Mouse (Mus musculus): Measurements from ENCODE around the gene Mrps12. TPM values are rescaled to one million over a fixed set of nuclear protein-coding genes. Genes with fewer than 3 reads are reported as not detected.

The Mrps12 gene
- 144 and 152 TPM in 2 replicates for polyA plus RNA-seq (2015; fragmentation: Nextera tagmentation; extraction: Ambion mirVana)

- under 1% methylated on average over 39 of the region's 39 CpGs for WGBS
- ATAC-seq (replicated peaks; ENCODE audit: low FRiP score): peak; percentile 99
- H3K36me3 ChIP-seq: peaks cover 60% of the 10 kb centered on the region
Measured at GRCm38 (mm10) chr7:28741709-28742438, at the start of gene Mrps12, which contains the start of gene Sars2. TSS of gene Mrps12 (minus strand) at chr7:28741820. TSS of gene Sars2 (plus strand) at chr7:28741992.

DNA sequence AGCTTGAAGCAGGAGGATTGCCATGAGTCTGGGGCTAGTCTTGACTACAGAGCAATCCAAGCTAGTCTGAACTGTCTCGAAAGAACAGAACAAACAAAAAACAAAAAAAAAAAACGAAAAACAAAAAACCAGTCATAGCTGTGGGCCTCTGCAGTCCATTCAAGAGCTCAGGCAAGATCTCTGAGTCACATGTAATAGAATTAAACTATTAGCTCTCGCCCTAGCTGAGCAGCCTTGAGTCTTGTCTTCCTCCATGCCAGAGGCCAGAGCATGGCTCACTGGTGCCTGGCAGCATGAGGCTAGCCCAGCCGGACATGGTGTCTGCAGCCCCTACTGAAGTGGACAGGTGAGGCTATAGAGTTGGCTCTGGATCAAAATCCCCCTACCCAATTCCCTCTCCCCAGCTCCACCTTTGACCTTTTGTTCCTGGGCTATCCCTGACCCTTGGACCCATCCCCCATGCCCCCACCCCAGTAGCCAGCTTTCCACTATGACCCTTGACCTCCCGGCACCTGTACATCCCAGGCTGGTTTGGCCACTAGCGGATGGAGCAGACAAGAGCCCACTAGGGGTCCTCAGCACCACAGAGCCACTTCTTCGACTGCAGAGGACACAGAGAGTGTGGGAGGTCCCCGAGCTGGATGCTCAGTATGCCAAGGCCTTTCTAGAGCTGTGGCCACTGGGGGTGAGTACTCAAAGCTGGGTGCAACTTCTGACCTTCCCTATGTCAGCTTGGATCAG is 48.6 kb upstream of the Mrps12 start:
- peak; percentile 26; the same call in 1 of the 2 replicates for ATAC-seq (replicated peaks; ENCODE audit: low FRiP score)
- Histone ChIP-seq H3K27ac (0 out of 2 replicates have a peak overlapping the region, but pooled peaks have one; percentile 29), H3K9me3 (replicated peaks) (no peaks in the 10 kb centered on the region), H3K9ac (no peak overlapping the region), H3K4me3 (replicated peaks) (no peak overlapping the region), H3K4me2 (no peak overlapping the region), H3K27me3 (no peaks in the 10 kb centered on the region), H3K36me3 (peaks cover 19% of the 10 kb centered on the region), H3K4me1 (peaks cover 26% of the 10 kb centered on the region)
- WGBS: 53% methylated on average over 8 of the region's 8 CpGs

More at GRCm38 (mm10) chr7:28741709-28742438, at the start of gene Mrps12, which contains the start of gene Sars2:
- Histone ChIP-seq H3K27me3 (no peaks in the 10 kb centered on the region), H3K9me3 (replicated peaks) (no peaks in the 10 kb centered on the region), H3K4me3 (replicated peaks) (peak within 1 kb of the TSS; percentile 88), H3K9ac (peak within 1 kb of the TSS; percentile 88), H3K4me1 (peaks cover 14% of the 10 kb centered on the region), H3K4me2 (peak within 1 kb of the TSS; percentile 85), H3K27ac (peak within 1 kb of the TSS; percentile 95)

- peaks cover 27% of the 10 kb centered on the region for H3K36me3 ChIP-seq
Measured at GRCm38 (mm10) chr7:28789235-28789634, 47.6 kb upstream of the Mrps12 start.

GRCm38 (mm10) chr7:28788307-28789195 is 46.9 kb upstream of the Mrps12 start, which contains the start of gene Rinl:
TSS of gene Rinl (plus strand) at chr7:28788969.
- H3K27ac ChIP-seq: peak within 1 kb of the TSS; percentile 29; the same call in 1 of the 2 replicates
- no peak for ATAC-seq (replicated peaks; ENCODE audit: low FRiP score)
- H3K4me2 ChIP-seq: no peak within 1 kb of the TSS
- H3K36me3 ChIP-seq: peaks cover 34% of the 10 kb centered on the region
- H3K9me3 ChIP-seq (replicated peaks): no peaks in the 10 kb centered on the region
- H3K27me3 ChIP-seq: no peaks in the 10 kb centered on the region
- H3K4me1 ChIP-seq: peaks cover 26% of the 10 kb centered on the region
- no peak within 1 kb of the TSS for H3K4me3 ChIP-seq (replicated peaks)
- WGBS: 55% methylated on average over 5 of the region's 5 CpGs
- H3K9ac ChIP-seq: no peak within 1 kb of the TSS

More at GRCm38 (mm10) chr7:28789235-28789634, 47.6 kb upstream of the Mrps12 start:
- peaks cover 26% of the 10 kb centered on the region for H3K4me1 ChIP-seq
- no peaks in the 10 kb centered on the region for H3K9me3 ChIP-seq (replicated peaks)
- ATAC-seq (replicated peaks; ENCODE audit: low FRiP score): no peak
- H3K4me2 ChIP-seq: no peak overlapping the region
- no peaks in the 10 kb centered on the region for H3K27me3 ChIP-seq
- H3K27ac ChIP-seq: peak overlapping the region; percentile 29; the same call in 1 of the 2 replicates
- H3K9ac ChIP-seq: no peak overlapping the region
- H3K4me3 ChIP-seq (replicated peaks): no peak overlapping the region
- WGBS: 52% methylated on average over 3 of the region's 3 CpGs

DNA sequence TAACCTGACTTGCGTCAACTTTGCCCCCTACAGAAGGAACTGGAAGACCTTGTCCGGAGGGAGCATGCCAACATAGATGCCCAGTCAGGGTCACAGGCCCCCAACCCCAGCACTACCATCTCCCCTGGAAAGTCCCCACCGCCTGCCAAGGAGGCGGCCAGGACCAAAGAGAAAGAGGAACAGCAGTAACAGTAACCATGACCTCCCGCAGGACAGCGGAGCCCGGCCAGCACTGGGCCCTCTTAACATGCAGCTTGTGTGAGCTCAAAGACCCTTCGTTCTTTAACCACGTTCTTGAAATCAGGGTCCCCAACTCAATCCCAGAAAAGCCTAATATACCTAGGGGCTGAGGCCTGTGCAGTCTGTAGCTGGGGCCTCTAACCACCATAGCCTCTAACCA is 46.3 kb upstream of the Mrps12 start:
- no peak for ATAC-seq (replicated peaks; ENCODE audit: low FRiP score)
- H3K9ac ChIP-seq: no peak overlapping the region
- WGBS: 96% methylated on average over 9 of the region's 9 CpGs

DNA sequence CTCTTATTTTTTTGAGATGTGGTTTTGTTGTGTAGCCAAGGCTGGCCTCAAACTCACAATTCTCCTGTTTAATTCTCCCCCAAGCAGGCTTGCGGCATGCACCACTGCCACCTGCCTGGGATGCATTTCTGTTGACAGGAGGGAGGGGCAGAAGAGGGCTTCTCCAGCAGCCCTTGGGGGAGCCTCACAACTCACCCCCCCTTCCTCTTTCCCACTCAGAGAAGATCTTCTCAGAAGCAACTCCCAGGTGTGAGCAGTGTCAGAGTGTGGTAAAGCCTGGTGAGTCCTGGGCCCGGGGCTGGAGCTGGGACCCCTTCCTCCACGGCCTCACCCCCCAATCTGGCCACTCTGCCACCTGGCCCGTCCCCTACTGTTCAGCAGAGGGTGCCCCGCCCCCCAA is 43.5 kb upstream of the Mrps12 start:
- H3K27me3 ChIP-seq: no peaks in the 10 kb centered on the region
- WGBS: 81% methylated on average over 5 of the region's 5 CpGs
- no peak overlapping the region for H3K4me3 ChIP-seq (replicated peaks)
- no peaks in the 10 kb centered on the region for H3K9me3 ChIP-seq (replicated peaks)
- ATAC-seq (replicated peaks; ENCODE audit: low FRiP score): no peak
- H3K36me3 ChIP-seq: peaks cover 43% of the 10 kb centered on the region
- H3K4me2 ChIP-seq: no peak overlapping the region
- no peak overlapping the region for H3K9ac ChIP-seq
- no peak overlapping the region for H3K27ac ChIP-seq
- H3K4me1 ChIP-seq: peaks cover 27% of the 10 kb centered on the region

More for the DNA sequence above, 46.3 kb upstream of the Mrps12 start:
- H3K4me2 ChIP-seq: no peak overlapping the region
- H3K4me1 ChIP-seq: peaks cover 26% of the 10 kb centered on the region
- H3K4me3 ChIP-seq (replicated peaks): no peak overlapping the region
- H3K36me3 ChIP-seq: peaks cover 40% of the 10 kb centered on the region
- H3K27me3 ChIP-seq: no peaks in the 10 kb centered on the region
- H3K27ac ChIP-seq: no peak overlapping the region
- no peaks in the 10 kb centered on the region for H3K9me3 ChIP-seq (replicated peaks)

DNA sequence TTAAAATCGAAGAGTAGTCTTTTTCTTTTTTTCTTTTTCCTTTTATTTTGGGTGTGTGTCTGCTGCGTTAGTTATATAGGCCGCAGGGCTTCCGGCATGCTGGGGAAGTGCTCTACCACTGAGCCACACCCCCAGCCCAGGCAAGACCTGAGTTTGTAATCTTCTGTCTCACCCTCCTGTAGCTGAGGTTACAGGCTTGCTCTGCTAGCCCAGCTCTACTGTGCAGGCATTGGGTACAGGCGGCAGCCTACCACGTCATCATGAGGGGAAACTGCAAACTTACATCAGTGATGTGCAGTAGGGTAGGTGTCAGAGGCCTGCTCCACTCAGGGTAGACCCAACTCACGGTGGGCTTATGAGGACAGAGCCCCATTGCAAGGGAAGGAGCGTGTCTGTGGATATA is 39.6 kb upstream of the Mrps12 start:
- Histone ChIP-seq H3K4me2 (no peak overlapping the region), H3K9me3 (replicated peaks) (no peaks in the 10 kb centered on the region), H3K9ac (no peak overlapping the region), H3K4me1 (peaks cover 9% of the 10 kb centered on the region), H3K27ac (0 out of 2 replicates have a peak overlapping the region, but pooled peaks have one; percentile 62), H3K27me3 (no peaks in the 10 kb centered on the region), H3K36me3 (peaks cover 36% of the 10 kb centered on the region), H3K4me3 (replicated peaks) (no peak overlapping the region)
- ATAC-seq (replicated peaks; ENCODE audit: low FRiP score): no peak
- 95% methylated on average over 8 of the region's 8 CpGs for WGBS

- no peaks in the 10 kb centered on the region for H3K27me3 ChIP-seq
- no peak overlapping the region for H3K4me2 ChIP-seq
- ATAC-seq (replicated peaks; ENCODE audit: low FRiP score): no peak
- H3K9ac ChIP-seq: no peak overlapping the region
- peak overlapping the region; percentile 62; the same call in 1 of the 2 replicates for H3K27ac ChIP-seq
- peaks cover 10% of the 10 kb centered on the region for H3K4me1 ChIP-seq
- peaks cover 32% of the 10 kb centered on the region; the same call in 1 of the 2 replicates for H3K36me3 ChIP-seq
- H3K4me3 ChIP-seq (replicated peaks): no peak overlapping the region
- WGBS: 76% methylated on average over 7 of the region's 7 CpGs
- no peaks in the 10 kb centered on the region for H3K9me3 ChIP-seq (replicated peaks)
Measured at GRCm38 (mm10) chr7:28780857-28781256, 39.2 kb upstream of the Mrps12 start.

DNA sequence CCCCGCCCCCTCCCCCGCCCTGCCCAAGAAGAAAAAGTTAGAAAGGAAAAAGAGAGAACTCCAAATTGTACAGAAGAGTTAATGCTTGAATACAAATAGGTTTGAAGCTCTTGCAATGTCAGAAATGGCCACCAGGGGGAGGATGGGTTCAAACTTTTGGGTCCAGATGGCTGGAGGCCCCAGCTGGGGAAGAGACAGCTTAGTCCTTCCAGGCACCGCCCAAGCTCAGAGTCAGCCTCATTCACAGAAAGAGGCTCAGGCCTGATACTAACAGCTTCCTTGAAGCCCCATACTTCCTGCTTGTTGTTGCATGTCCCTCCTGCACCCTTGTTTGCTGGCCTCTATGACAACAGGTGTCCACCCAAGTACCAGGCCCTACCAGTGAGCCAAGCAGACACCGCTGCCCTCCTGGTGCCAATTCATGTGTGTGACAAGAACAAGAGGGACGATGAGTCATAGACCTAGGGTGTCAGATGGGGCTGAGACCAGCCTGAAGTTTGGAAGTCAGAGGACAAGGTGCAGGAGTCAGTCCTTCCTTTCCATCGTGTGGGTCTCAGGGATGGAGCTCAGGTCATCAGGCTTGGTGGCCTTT is 38.5 kb upstream of the Mrps12 start:
- H3K36me3 ChIP-seq: peaks cover 27% of the 10 kb centered on the region; the same call in 1 of the 2 replicates
- H3K9me3 ChIP-seq (replicated peaks): no peaks in the 10 kb centered on the region
- H3K9ac ChIP-seq: no peak overlapping the region
- no peak overlapping the region for H3K4me3 ChIP-seq (replicated peaks)
- no peak overlapping the region for H3K4me2 ChIP-seq
- ATAC-seq (replicated peaks; ENCODE audit: low FRiP score): peak; percentile 63; the same call in 1 of the 2 replicates
- peak overlapping the region; percentile 62 for H3K27ac ChIP-seq
- peaks cover 16% of the 10 kb centered on the region for H3K4me1 ChIP-seq
- 46% methylated on average over 6 of the region's 6 CpGs for WGBS
- no peaks in the 10 kb centered on the region for H3K27me3 ChIP-seq

GRCm38 (mm10) chr7:28778825-28779224 is 37.2 kb upstream of the Mrps12 start:
- Histone ChIP-seq H3K4me3 (replicated peaks) (no peak overlapping the region), H3K27ac (no peak overlapping the region), H3K4me1 (peaks cover 19% of the 10 kb centered on the region), H3K9ac (no peak overlapping the region), H3K4me2 (no peak overlapping the region), H3K36me3 (peaks cover 16% of the 10 kb centered on the region; the same call in 1 of the 2 replicates), H3K9me3 (replicated peaks) (no peaks in the 10 kb centered on the region), H3K27me3 (no peaks in the 10 kb centered on the region)
- ATAC-seq (replicated peaks; ENCODE audit: low FRiP score): no peak
- 84% methylated on average over 9 of the region's 9 CpGs for WGBS

DNA sequence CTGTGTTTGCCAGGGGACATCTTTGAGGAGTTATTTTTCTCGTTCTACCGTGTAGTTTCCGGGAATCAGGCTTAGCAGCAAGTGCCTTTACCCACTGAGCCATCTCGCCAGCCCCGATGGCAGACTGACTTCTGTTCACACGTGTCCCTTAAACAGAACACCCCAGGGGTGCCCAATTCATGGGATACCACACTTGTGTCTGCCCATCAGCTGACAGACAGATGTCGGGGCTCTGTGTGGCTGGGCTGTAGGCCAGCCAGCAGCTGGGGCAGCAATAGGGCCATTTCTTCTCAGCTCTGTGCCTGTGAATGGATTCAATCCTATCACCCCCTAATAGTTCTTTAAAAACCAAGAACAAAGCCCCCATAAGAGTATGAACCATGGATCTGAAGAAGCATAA is 33.5 kb upstream of the Mrps12 start:
- Histone ChIP-seq H3K9me3 (replicated peaks) (no peaks in the 10 kb centered on the region), H3K36me3 (0 out of 2 replicates have a peak, but pooled peaks cover 4% of the 10 kb centered on the region), H3K9ac (no peak overlapping the region), H3K4me3 (replicated peaks) (no peak overlapping the region), H3K27ac (0 out of 2 replicates have a peak overlapping the region, but pooled peaks have one; percentile 27), H3K4me1 (peaks cover 13% of the 10 kb centered on the region), H3K4me2 (no peak overlapping the region), H3K27me3 (no peaks in the 10 kb centered on the region)
- WGBS: 88% methylated on average over 7 of the region's 7 CpGs
- no peak for ATAC-seq (replicated peaks; ENCODE audit: low FRiP score)
